Mouse (Mus musculus) intestine, embryonic 14.5 days (tissue): ENCODE data around the gene Gm11985. TPM values are rescaled to one million over a fixed set of nuclear protein-coding genes. Genes with fewer than 3 reads are reported as not detected.

Experiments
- ATAC-seq: fragments of 200-750 bp; cut with Nextera tagmentation; replicated peaks from 2 replicates; pipeline ENCODE4 v1.8.0; 2017; ENCODE audit warnings: low read depth, moderate number of reproducible peaks, moderate TSS enrichment, moderate library complexity; ENCODE audit not compliant: low FRiP score, low TSS enrichment
- DNase-seq: peaks from one replicate; pipeline ENCODE4 v3.0.0-alpha.2; 2018; ENCODE audit warnings: low spot score
- H3K27ac ChIP-seq: fragments of 300-500 bp; sonication (generic); 2 replicates; pipeline ENCODE4 v1.5.1; 2014; ENCODE audit warnings: low read depth, mild to moderate bottlenecking, control low read depth
- H3K27me3 ChIP-seq: fragments of 300-500 bp; sonication (generic); replicated peaks from 2 replicates; pipeline ENCODE4 v1.6.1; 2014; ENCODE audit warnings: low read length, control low read depth; ENCODE audit not compliant: control insufficient read depth, insufficient read depth
- H3K36me3 ChIP-seq: fragments of 300-500 bp; sonication (generic); 2 replicates; pipeline ENCODE4 v1.6.1; 2014; ENCODE audit warnings: low read length, control low read depth; ENCODE audit not compliant: control insufficient read depth, insufficient read depth
- H3K4me1 ChIP-seq: fragments of 300-500 bp; sonication (generic); replicated peaks from 2 replicates; pipeline ENCODE4 v1.6.1; 2014; ENCODE audit warnings: low read length, control low read depth, mixed read lengths; ENCODE audit not compliant: control insufficient read depth, insufficient read depth
- H3K4me2 ChIP-seq: fragments of 300-500 bp; sonication (generic); 2 replicates; pipeline ENCODE4 v1.6.1; 2014; ENCODE audit warnings: low read length
- H3K4me3 ChIP-seq: fragments of 300-500 bp; sonication (generic); 2 replicates; pipeline ENCODE4 v1.5.1; 2014; ENCODE audit warnings: low read depth, low read length, control low read depth, mixed read lengths
- H3K9ac ChIP-seq: fragments of 300-500 bp; sonication (generic); 2 replicates; pipeline ENCODE4 v1.6.1; 2014; ENCODE audit warnings: mild to moderate bottlenecking, low read length
- H3K9me3 ChIP-seq: fragments of 300-500 bp; sonication (generic); 2 replicates; pipeline ENCODE4 v1.6.1; 2016; ENCODE audit warnings: low read length, control low read depth; ENCODE audit not compliant: control insufficient read depth
- WGBS: fragments of 180-500 bp; shearing (Covaris S2); extraction: QIAGEN DNeasy Blood & Tissue Kit; methylation state at CpG from one replicate; pipeline ENCODE4 v1.1.7; 2014; 5-methylcytosine and 5-hydroxymethylcytosine counted together
- polyA plus RNA-seq: library from polyadenylated mRNA; unstranded; fragments of >200 nt; fragmentation: Nextera tagmentation; extraction: Ambion mirVana; gene quantifications from 2 replicates; pipeline ENCODE4 v1.2.1, GENCODE M21; 2014

The Gm11985 gene
- polyA plus RNA-seq = not detected in 2 replicates

DNA sequence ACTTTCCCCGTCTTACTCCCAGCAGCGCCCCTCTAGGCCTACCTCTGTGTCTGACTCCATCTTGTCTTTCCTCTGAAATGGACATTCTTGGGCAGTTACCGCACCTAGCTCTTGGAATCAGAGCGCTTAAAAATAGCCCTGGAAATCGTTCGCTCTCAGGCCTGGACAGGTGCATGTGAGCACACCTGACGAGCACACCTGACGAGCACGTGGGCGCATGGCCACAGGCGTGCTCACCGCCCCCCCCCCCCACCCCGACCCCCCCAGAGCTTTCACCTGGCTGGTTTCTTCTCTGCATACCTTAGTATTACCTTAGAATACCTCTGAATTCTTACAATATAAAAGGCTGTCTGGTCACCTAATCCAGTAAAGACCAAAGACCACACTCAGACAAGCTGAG is at the start of gene Gm11985:
Gene Gm11985 (minus strand): TSS at position 101 of the 400 bp plus-strand sequence.
- Histone ChIP-seq H3K36me3 (no peaks in the 10 kb centered on the region), H3K27me3 (no peaks in the 10 kb centered on the region), H3K4me1 (no peaks in the 10 kb centered on the region; the same call in 1 of the 2 replicates), H3K9me3 (no peaks in the 10 kb centered on the region), H3K9ac (no peak within 1 kb of the TSS), H3K4me2 (no peak within 1 kb of the TSS), H3K4me3 (no peak within 1 kb of the TSS), H3K27ac (no peak within 1 kb of the TSS)
- WGBS = 84% methylated on average over 13 of the region's 13 CpGs
- ATAC-seq = no peak
- no peak for DNase-seq

DNA sequence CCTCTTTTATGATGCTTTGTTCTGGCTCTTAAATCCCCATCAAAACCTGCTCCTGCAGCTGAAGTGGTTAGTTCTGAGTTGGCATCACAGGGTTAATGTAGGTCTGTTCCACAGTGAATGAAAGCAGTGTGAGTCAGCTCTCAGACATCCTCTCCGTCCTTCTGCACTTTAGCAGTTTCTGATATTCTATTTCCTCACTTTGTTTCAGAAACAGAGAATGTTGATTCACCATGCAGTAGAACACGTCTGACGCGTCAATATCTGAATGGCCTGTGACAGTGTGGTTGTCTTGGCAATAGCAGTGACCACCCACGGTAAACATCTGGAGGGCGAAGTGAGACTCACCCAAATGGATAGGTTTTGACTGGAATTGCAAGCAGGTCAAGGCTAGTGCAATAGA is 49.3 kb upstream of the Gm11985 start:
- Histone ChIP-seq H3K9ac (no peak overlapping the region), H3K4me2 (no peak overlapping the region), H3K4me1 (no peaks in the 10 kb centered on the region), H3K4me3 (no peak overlapping the region), H3K27me3 (no peaks in the 10 kb centered on the region), H3K9me3 (no peaks in the 10 kb centered on the region), H3K36me3 (no peaks in the 10 kb centered on the region), H3K27ac (no peak overlapping the region)
- no peak for DNase-seq
- WGBS = 59% methylated on average over 6 of the region's 6 CpGs
- 0 out of 2 replicates have a peak, but pooled peaks have one; percentile 32 for ATAC-seq

DNA sequence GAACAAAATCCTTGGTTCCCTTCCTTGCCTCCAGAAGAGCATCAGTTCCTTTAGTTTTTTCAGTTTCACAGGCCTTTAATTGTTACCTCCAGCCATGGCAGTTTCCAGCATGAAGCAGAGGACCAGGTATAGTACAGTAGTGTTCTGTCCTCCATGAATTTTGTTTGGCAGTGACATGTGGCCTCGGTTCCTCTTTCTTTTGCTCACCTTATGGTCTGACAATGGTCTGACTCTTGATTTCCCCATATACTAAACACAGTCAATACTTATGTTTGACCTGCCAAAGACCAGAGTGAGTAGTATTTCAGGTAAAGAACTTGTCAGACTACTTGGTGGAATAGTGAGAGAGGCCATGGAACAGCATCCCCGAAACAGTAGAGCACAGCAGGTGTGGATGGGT is 48.4 kb upstream of the Gm11985 start:
- DNase-seq = no peak

DNA sequence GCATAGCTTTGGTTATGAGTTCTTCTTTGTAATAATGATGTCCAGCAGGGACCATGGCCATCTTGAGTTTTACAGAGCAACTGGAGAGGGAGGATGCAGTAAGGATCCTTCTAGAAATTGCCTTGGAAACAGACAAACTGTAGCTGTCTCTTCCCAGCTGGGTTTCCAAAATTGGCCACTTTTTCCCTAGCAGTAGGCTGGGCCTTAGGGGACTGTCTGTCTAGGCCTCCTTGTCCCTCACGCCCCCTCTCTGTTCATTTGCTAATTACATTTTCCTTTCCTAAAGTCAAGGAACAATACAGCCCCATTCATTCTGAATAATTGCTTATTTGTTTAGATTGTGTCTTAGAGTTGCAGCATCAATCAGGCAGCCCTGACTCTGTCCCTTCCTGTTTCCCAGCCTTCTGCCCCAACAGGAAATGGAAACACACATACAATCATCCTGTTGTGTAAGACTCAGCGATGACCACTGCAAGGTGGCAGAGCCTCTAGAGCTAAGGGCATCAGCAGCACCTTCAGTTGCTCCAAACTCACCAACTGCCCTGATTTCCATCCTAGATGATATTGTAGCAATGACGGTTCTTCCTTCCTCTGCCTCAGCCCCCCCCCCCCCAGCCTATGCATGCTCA is 46.7 kb upstream of the Gm11985 start:
- no peak overlapping the region for H3K27ac ChIP-seq
- 63% methylated on average over 3 of the region's 3 CpGs for WGBS
- no peak for ATAC-seq

More for the DNA sequence above, 48.4 kb upstream of the Gm11985 start:
- H3K36me3 ChIP-seq = no peaks in the 10 kb centered on the region
- H3K9me3 ChIP-seq = no peaks in the 10 kb centered on the region
- WGBS = 88% methylated on average over 2 of the region's 2 CpGs
- no peak overlapping the region for H3K4me3 ChIP-seq
- ATAC-seq = no peak
- H3K27me3 ChIP-seq = no peaks in the 10 kb centered on the region
- H3K9ac ChIP-seq = no peak overlapping the region
- no peak overlapping the region for H3K4me2 ChIP-seq
- H3K27ac ChIP-seq = no peak overlapping the region
- H3K4me1 ChIP-seq = no peaks in the 10 kb centered on the region

DNA sequence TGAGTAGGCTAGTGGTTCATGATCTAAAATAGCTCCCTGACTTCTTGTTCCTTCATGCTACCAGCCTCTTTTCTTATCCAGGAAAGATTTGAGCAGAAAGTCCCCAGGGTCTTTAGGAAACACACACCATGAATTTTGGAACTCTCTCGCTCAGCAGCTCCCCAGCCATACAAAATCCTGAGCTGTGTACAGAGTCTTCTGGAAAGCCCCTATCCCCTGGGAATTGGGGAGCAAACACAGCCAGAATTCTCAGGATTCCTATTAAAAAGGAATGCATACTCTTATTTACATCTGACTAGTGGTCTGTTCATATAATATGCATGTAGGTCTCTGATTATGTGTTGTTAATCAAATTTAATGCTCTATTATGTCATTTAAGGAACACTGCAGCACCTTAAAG is 46.1 kb upstream of the Gm11985 start:
- 79% methylated on average over 1 of the region's 1 CpGs for WGBS
- Histone ChIP-seq H3K27me3 (no peaks in the 10 kb centered on the region), H3K4me2 (no peak overlapping the region), H3K9me3 (no peaks in the 10 kb centered on the region), H3K9ac (no peak overlapping the region), H3K36me3 (no peaks in the 10 kb centered on the region), H3K4me3 (no peak overlapping the region), H3K27ac (no peak overlapping the region), H3K4me1 (no peaks in the 10 kb centered on the region)
- DNase-seq (no peak), ATAC-seq (no peak)

More for the DNA sequence above, 46.7 kb upstream of the Gm11985 start:
- no peak overlapping the region for H3K4me2 ChIP-seq
- no peaks in the 10 kb centered on the region for H3K9me3 ChIP-seq
- no peak for DNase-seq
- H3K4me1 ChIP-seq = no peaks in the 10 kb centered on the region
- H3K4me3 ChIP-seq = no peak overlapping the region
- no peaks in the 10 kb centered on the region for H3K36me3 ChIP-seq
- no peaks in the 10 kb centered on the region for H3K27me3 ChIP-seq
- no peak overlapping the region for H3K9ac ChIP-seq

DNA sequence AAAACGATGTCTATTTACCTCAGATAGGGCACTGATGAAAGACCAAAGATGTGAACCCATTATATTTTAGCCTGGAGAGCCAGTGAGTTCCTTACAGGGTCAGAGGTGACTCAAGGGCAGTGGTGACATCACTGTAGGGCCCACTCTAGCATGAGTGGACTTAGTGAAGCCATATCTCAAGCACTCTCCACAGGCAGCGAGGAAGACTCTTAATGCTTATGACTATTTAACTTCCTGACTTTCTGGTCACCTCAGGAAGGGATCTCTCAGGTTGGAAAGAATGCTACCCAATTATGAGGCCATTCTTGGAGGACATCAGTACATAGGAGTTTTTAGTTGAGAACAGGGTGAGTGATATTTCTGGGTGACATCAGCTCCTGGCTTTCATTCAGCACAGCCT is 45.0 kb upstream of the Gm11985 start:
- no peak overlapping the region for H3K4me2 ChIP-seq
- ATAC-seq (no peak), DNase-seq (no peak)
- no peak overlapping the region for H3K9ac ChIP-seq
- H3K27me3 ChIP-seq = no peaks in the 10 kb centered on the region
- H3K27ac ChIP-seq = no peak overlapping the region
- 87% methylated on average over 2 of the region's 2 CpGs for WGBS
- no peaks in the 10 kb centered on the region for H3K36me3 ChIP-seq
- no peaks in the 10 kb centered on the region for H3K9me3 ChIP-seq
- H3K4me3 ChIP-seq = no peak overlapping the region
- no peaks in the 10 kb centered on the region for H3K4me1 ChIP-seq

DNA sequence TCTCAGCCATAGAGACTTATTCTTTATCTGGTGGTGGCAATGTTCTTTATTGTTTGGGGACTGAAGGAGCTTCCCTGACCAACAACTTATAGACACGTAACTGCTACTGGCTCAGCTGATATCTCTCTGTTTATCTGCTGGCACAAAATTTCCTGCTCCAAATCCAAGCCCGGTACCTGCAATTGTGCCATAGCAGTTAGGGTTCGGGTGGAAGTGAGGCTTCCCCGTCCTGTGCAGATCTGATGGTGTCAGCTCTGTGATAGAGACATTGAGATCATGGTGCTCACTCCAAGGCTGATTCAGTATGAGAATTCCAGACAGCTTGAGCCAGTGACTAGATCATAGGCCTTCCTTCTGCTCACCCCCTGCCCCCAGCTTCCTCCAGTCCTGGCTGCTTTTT is 43.6 kb upstream of the Gm11985 start:
- no peak for ATAC-seq
- H3K4me1 ChIP-seq = no peaks in the 10 kb centered on the region
- no peaks in the 10 kb centered on the region for H3K9me3 ChIP-seq
- H3K9ac ChIP-seq = no peak overlapping the region
- DNase-seq = no peak
- H3K4me2 ChIP-seq = no peak overlapping the region
- no peaks in the 10 kb centered on the region for H3K27me3 ChIP-seq
- 93% methylated on average over 4 of the region's 4 CpGs for WGBS
- no peaks in the 10 kb centered on the region for H3K36me3 ChIP-seq
- no peak overlapping the region for H3K27ac ChIP-seq
- H3K4me3 ChIP-seq = no peak overlapping the region

DNA sequence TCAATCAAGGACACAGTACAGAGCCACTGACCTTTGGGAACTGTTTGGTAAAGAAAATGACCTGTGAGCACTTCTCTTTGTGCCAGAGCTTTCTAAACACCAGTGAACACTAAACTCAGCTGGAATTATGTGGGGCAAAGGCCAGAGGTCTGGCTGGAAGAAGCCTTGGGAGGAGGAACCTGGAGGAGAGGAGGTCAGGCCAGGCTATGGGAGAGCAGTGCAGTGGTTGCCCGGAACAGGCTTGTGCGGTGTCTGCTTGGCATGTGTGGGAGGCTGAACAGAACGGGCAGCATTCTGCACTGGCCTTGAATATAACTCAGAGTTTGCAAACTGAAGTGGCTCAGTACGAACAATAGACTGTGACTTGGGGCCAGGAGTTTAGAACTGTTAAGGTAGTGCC is 41.6 kb upstream of the Gm11985 start:
- Histone ChIP-seq H3K4me1 (no peaks in the 10 kb centered on the region), H3K9ac (no peak overlapping the region), H3K4me2 (no peak overlapping the region), H3K27me3 (no peaks in the 10 kb centered on the region), H3K9me3 (no peaks in the 10 kb centered on the region), H3K4me3 (no peak overlapping the region), H3K36me3 (no peaks in the 10 kb centered on the region), H3K27ac (no peak overlapping the region)
- ATAC-seq (no peak), DNase-seq (no peak)
- 37% methylated on average over 4 of the region's 4 CpGs for WGBS

DNA sequence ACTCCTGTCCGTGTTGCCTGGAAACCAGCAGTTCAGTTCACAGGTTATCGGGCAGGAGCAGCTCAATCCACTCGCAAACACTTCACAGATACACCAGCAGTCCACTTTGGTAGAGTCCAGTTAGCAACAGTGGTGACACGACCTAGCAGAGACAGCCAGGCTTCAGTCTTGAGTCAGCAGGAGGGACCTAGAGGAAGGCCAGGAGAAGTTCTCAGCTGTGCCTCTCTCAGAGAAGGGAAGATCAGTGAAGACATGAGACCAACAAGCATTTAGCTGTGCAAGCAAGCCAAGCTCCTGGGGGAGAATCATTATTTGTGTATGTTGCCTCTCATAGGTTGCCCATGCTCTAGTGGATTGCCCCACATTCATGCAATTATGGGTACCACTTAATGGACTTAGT is 39.7 kb upstream of the Gm11985 start:
- Histone ChIP-seq H3K4me1 (no peaks in the 10 kb centered on the region), H3K4me3 (no peak overlapping the region), H3K4me2 (no peak overlapping the region), H3K9me3 (no peaks in the 10 kb centered on the region), H3K9ac (no peak overlapping the region), H3K27ac (no peak overlapping the region), H3K27me3 (no peaks in the 10 kb centered on the region), H3K36me3 (no peaks in the 10 kb centered on the region)
- no peak for ATAC-seq
- WGBS = 79% methylated on average over 4 of the region's 4 CpGs
- no peak for DNase-seq
